Mouse (Mus musculus) retina, postnatal 7 days (tissue): ENCODE results near the gene Olfr1009.
"Not testable (repeated sequence)": the region's sequence is repeated elsewhere in the genome, so short reads cannot be mapped to it uniquely, and the experiment has no call there.

ENCODE experiments used
- DNase-seq: peaks from one replicate; pipeline ENCODE4 v3.0.0-alpha.2; 2012; ENCODE audit warnings: low read depth, low spot score

The Olfr1009 gene

GRCm38 (mm10) chr2:85715119-85715518 lies at the start of gene Olfr1009:
TSS of gene Olfr1009 (plus strand) at chr2:85715419.
- DNase-seq, result no peak

GRCm38 (mm10) chr2:85678667-85679066 lies 36.6 kb upstream of the Olfr1009 start, which contains the start of gene Olfr1006:
TSS of gene Olfr1006 (minus strand) at chr2:85678767.
- no peak for DNase-seq

- no peak for DNase-seq
These were observed 26.1 kb upstream of the Olfr1009 start, which contains the start of gene Olfr1008 for GRCm38 (mm10) chr2:85689131-85689530. TSS of gene Olfr1008 (plus strand) at chr2:85689431.

- not testable (repeated sequence) for DNase-seq
These were observed 4.5 kb upstream of the Olfr1009 start for GRCm38 (mm10) chr2:85710680-85711079.

GRCm38 (mm10) chr2:85711159-85711558 lies 4.1 kb upstream of the Olfr1009 start:
- no peak for DNase-seq

- peak; percentile 2 for DNase-seq
These were observed 10.6 kb downstream of the Olfr1009 start for GRCm38 (mm10) chr2:85725793-85726192.

- DNase-seq, result no peak
These were observed 38.6 kb downstream of the Olfr1009 start for GRCm38 (mm10) chr2:85753822-85754221.

- no peak for DNase-seq
These were observed 47.4 kb downstream of the Olfr1009 start, which contains the start of gene Olfr1012 for GRCm38 (mm10) chr2:85762666-85763065. TSS of gene Olfr1012 (minus strand) at chr2:85762766.

- no peak for DNase-seq
These were observed 51.6 kb downstream of the Olfr1009 start, which contains the start of gene Olfr1013 for GRCm38 (mm10) chr2:85766798-85767197. TSS of gene Olfr1013 (plus strand) at chr2:85767098.

- DNase-seq, result no peak
These were observed 57.2 kb downstream of the Olfr1009 start, which contains the start of gene Olfr1014 for GRCm38 (mm10) chr2:85772413-85772812. TSS of gene Olfr1014 (plus strand) at chr2:85772713.
